Mouse (Mus musculus) intestine, postnatal 0 days (tissue): Measurements from ENCODE around the gene Mlip. TPM values are rescaled to one million over a fixed set of nuclear protein-coding genes. Genes with fewer than 3 reads are reported as not detected.

Source experiments
- ATAC-seq: fragments of 200-750 bp; cut with Nextera tagmentation; 2 replicates; pipeline ENCODE4 v1.8.0; 2017; ENCODE audit warnings: mild to moderate bottlenecking, moderate TSS enrichment, moderate library complexity
- H3K27ac ChIP-seq: fragments of 300-500 bp; sonication (generic); 2 replicates; pipeline ENCODE4 v1.5.1; 2014; ENCODE audit warnings: mild to moderate bottlenecking, low read depth, low read length, moderate library complexity
- H3K27me3 ChIP-seq: fragments of 300-500 bp; sonication (generic); replicated peaks from 2 replicates; pipeline ENCODE4 v1.6.1; 2014; ENCODE audit warnings: low read length, mixed read lengths; ENCODE audit not compliant: control insufficient read depth, insufficient read depth
- H3K36me3 ChIP-seq: fragments of 300-500 bp; sonication (generic); 2 replicates; pipeline ENCODE4 v1.6.1; 2014; ENCODE audit warnings: mild to moderate bottlenecking, moderate library complexity; ENCODE audit not compliant: control insufficient read depth, insufficient read depth
- H3K4me1 ChIP-seq: fragments of 300-500 bp; sonication (generic); replicated peaks from 2 replicates; pipeline ENCODE4 v1.6.1; 2014; ENCODE audit warnings: antibody characterized with exemption, low read length, mixed read lengths; ENCODE audit not compliant: control insufficient read depth, insufficient read depth
- H3K4me2 ChIP-seq: fragments of 300-500 bp; sonication (generic); replicated peaks from 2 replicates; pipeline ENCODE4 v1.6.1; 2014; ENCODE audit warnings: low read depth, mild to moderate bottlenecking, moderate library complexity
- H3K4me3 ChIP-seq: fragments of 300-500 bp; sonication (generic); 2 replicates; pipeline ENCODE4 v1.5.1; 2014; ENCODE audit warnings: low read depth, low read length
- H3K9ac ChIP-seq: fragments of 300-500 bp; sonication (generic); 2 replicates; pipeline ENCODE4 v1.6.1; 2014; ENCODE audit warnings: mild to moderate bottlenecking, low read depth, low read length
- H3K9me3 ChIP-seq: fragments of 300-500 bp; sonication (generic); 2 replicates; pipeline ENCODE4 v1.6.1; 2016; ENCODE audit warnings: mixed run types; ENCODE audit not compliant: control insufficient read depth
- CTCF ChIP-seq: sonication (generic); IDR thresholded peaks from 2 replicates; pipeline ENCODE4 v1.5.1; 2016; ENCODE audit warnings: low read depth, mild to moderate bottlenecking, control low read depth, antibody characterized with exemption, moderate library complexity
- WGBS: fragments of 180-500 bp; shearing (Covaris S2); extraction: QIAGEN DNeasy Blood & Tissue Kit; methylation state at CpG from one replicate; pipeline ENCODE4 v1.1.7; 2014; 5-methylcytosine and 5-hydroxymethylcytosine counted together
- polyA plus RNA-seq: library from polyadenylated mRNA; unstranded; fragments of >200 nt; fragmentation: Nextera tagmentation; extraction: Ambion mirVana; gene quantifications from 2 replicates; pipeline ENCODE4 v1.2.1, GENCODE M21; 2015

Gene Mlip
- polyA plus RNA-seq, 1 experiment from 2014 or later, result 0.52 TPM

DNA sequence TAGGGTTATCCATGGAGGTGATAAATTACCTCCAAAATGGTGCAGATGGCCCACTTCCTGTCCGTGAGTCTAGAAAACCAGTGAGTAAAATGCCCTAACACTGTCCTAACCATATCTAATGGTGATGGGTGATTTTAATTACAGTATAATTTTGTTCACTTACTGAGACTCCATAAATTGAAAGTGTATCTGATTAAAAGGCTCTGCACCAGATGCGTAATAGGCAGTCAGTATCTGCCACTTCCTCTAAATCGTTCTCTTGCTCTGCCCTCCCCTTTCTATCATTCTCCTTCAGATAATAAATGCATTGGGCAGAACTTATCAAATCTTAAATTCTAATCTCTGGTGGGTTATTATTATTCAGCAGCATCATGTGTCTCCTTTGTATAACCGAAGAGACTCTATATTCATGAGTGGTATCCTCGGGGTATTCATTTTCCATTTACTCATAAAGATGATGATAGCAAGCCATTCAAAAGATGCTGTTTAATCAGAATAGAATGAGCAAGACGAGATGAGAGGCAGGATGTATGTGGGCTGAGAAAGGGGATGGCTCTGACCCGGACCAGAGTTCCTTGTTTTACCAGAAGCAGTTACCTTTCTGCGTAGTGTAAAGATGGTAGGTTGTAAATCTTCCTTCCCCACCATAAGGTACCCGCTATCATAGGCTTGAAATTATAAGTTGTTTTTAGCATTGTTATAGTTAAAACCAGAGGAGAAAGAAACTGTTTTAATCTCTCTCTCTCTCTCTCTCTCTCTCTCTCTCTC, 298.2 kb downstream of the Mlip start:
- Histone ChIP-seq H3K4me3 (no peak overlapping the region), H3K27me3 (no peaks in the 10 kb centered on the region)
- 82% methylated on average over 9 of the region's 9 CpGs for WGBS

More for the DNA sequence above, 298.2 kb downstream of the Mlip start:
- H3K4me1 ChIP-seq, result no peaks in the 10 kb centered on the region
- H3K9me3 ChIP-seq, result no peaks in the 10 kb centered on the region
- no peak for TF ChIP-seq CTCF
- H3K9ac ChIP-seq, result no peak overlapping the region
- no peak for ATAC-seq
- H3K27ac ChIP-seq, result no peak overlapping the region
- no peaks in the 10 kb centered on the region for H3K36me3 ChIP-seq
- no peak overlapping the region for H3K4me2 ChIP-seq

Other genes with a start within 250 kb of the Mlip start
- 21.6 and 22.3 TPM in 2 replicates for gene Lrrc1, start 191.9 kb upstream of the Mlip start, polyA plus RNA-seq